Mouse (Mus musculus) left cerebral cortex, adult 8-10 months (tissue): Measurements from ENCODE around the gene Chn2. TPM values are rescaled to one million over a fixed set of nuclear protein-coding genes. Genes with fewer than 3 reads are reported as not detected.

ENCODE experiments used
- DNase-seq, 2 experiments: peaks; one replicate each; pipeline ENCODE4 v3.0.0; 2022; ENCODE audit warnings: low spot score in 2 of 2
- total RNA-seq, 4 experiments: library from RNA; stranded (reverse); gene quantifications; 2 replicates each; pipeline ENCODE4 v1.2.4; 2022

The Chn2 gene
- total RNA-seq, 4 experiments from 2014 or later = 46.0 to 51.8 (median 47.8) TPM

- no peak for DNase-seq
Observed at GRCm38 (mm10) chr6:54197821-54198412, 158.6 kb downstream of the Chn2 start.

DNA sequence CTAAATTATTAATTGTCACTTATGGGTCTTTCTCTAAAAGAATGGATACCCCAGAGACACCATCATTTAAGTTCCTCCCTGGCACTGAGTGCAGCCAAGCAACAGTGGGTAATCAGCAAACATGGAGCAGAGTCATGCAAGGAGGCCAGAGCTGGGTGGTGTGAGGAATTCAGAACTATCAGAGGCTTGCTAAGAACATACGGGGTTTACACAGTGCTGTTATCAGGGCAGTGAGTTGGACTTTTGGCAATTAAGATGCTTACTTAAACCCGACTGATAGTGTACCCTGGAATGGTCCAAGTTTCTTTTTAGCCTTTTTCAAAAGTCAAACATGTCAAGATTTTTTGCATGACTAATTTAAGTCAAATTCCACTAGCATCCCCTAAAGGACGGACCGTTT is 160.2 kb downstream of the Chn2 start:
- DNase-seq = no peak

GRCm38 (mm10) chr6:54200031-54200722 is 160.8 kb downstream of the Chn2 start:
- DNase-seq = no peak

DNA sequence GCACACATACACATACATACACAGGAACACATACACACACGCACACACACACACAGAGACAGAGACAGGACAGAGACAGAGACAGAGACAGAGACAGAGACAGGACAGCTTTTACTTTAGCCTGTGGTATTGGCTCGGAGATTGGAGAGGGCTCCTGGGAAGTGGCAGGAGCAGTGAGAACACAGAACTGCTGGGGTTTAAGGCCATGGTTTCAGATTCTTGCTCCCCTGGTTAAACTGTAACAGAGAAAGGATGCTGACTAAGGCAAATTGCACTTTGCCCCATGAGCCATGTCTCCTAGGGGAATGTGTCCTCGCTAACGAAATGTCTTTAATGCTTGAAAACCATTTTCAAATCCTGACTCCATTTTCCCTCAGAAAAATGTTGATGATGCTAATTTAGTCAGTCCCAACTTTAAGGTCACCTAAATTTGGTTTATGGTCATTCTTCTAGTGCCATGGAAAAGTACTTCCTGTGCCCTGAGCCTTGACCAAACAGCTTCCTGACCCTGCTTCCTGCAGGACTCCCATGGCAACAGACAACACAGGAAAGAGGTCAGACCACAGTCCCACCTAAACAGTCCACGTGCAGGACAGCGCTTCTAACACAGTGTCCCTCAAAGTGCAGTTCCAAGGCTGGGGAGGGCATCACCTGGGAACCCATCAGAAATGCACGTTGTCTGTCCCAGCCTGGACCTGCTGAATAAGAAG is 163.1 kb downstream of the Chn2 start:
- no peak for DNase-seq

- DNase-seq = no peak
Observed at GRCm38 (mm10) chr6:54203316-54203715, 164.0 kb downstream of the Chn2 start.

DNA sequence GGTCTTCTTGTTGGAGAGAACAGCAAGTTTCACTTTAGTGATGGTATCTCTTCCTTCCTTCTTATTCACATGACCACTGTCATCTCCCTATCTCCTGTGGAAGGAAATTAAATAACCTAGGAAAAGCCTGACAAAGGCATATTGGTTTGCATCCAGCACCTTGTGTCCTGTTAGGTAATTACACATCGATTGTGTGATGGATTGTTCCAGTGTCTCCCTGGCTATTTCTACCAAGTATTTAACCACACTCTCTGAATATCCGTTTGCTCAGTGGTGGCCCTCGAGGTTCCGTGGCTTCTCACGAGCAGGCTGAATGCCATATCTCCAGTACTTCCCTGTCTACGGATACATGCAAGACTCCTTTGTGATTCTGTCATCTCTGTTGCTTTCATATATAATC is 164.6 kb downstream of the Chn2 start:
- no peak for DNase-seq

GRCm38 (mm10) chr6:54204931-54205330 is 165.6 kb downstream of the Chn2 start:
- no peak for DNase-seq

DNA sequence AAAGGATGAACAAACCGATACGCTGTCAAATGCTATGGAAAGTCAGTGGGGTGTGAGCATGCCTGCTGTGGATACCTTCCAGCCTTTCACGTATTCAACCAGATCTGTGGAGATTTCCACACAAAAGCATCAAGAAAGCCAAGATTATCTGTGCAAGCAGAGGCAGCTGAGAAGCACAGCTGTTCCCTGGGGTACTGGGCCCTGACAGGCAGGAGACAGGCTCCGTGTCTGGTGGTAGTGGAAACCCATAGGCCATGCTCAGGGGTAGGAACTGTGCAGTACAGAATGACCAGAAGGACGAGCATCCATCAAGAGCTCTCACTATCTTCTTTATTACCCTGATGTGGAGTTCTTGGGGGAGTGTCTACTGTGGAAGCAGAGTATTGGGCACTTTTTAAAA is 166.1 kb downstream of the Chn2 start:
- no peak for DNase-seq

DNA sequence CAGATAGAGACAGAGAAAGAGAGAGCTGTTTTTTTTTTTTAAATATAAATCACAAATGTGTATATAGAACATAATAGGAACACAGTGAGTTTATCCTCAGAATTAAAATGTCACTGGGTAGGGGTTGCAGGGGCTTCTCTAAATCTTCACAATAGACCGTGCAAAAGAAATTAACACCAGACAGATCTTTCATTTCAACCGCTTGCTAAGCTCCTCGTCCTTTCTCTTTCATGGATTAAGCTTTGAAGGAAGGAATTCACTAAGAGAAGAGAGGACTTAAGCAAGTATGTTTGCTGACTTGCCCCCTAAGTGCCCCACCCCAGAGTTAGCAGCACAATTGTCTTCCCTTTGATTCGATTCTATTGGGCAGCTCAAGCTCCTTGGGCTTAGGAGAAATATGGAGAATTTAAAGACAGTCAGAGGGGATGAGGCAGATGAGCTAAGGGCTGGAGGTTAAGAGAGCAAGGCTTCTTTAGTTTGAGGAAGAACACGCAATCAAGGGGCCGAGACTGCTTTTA is 166.9 kb downstream of the Chn2 start:
- no peak for DNase-seq

DNA sequence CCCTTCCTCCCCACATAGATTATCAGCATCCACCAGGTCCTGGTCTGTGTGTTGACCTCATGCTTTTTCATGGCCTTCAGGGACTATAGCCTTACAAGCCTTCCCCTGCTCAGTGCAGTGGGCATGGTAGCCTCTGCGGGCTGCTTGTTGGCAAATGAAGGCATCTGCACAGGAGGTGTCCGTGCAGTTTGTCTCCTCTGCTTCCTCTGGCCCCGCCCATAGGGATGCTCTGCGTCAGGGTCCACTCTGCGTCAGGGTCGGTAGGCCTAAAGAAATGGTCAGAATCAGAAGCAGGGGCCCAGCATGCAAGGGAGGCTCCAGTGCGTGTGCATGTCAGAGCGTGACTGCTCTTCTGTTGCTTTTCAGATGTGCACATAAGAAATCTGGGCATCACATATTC is 169.4 kb downstream of the Chn2 start:
- DNase-seq = no peak

- no peak for DNase-seq
Observed at GRCm38 (mm10) chr6:54210971-54211370, 171.6 kb downstream of the Chn2 start.

DNA sequence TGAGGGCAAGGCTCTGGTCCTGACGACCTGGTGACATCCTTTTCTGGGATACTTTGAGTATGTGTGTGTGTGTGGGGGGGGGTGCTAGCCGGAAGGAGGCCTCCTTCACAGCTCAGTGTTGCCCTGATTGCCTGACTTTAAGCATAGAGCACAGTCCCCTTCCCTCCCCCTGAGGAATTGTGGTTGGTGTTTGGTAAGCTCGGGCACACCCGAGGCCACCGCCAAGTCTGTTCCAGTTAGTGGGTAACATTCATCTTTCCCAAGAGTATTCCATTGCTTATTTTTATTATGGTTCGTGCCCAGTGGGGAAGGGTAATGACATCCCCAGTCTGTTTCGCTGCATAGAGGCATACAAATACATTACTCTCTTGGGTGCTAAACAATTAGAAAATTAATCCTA is 172.6 kb downstream of the Chn2 start:
- no peak for DNase-seq

DNA sequence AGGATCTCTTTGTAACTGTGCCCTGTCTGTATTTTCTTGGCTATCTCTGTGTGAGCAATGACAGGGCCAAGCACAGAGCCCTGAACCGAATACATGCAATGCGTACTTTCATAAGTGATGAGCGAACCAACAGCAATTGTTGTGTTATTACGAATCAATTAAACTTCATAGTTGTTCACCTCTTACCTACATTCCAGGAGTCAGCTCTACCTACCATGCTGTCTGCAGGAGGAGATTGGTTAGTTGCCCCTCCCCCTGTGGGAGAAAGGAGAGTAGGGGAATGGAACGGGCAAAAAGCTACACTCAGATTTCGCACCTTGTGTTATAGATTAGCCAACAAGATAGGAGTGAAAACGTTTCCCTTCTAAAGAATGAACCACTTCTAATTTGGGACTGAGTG is 174.4 kb downstream of the Chn2 start:
- DNase-seq = no peak

GRCm38 (mm10) chr6:54215636-54216035 is 176.3 kb downstream of the Chn2 start:
- DNase-seq = no peak

- DNase-seq = no peak
Observed at GRCm38 (mm10) chr6:54216512-54216911, 177.2 kb downstream of the Chn2 start.

- DNase-seq = no peak
Observed at GRCm38 (mm10) chr6:54220124-54220523, 180.8 kb downstream of the Chn2 start.

- no peak for DNase-seq
Observed at GRCm38 (mm10) chr6:54223529-54223928, 184.2 kb downstream of the Chn2 start.

- DNase-seq = no peak
Observed at GRCm38 (mm10) chr6:54224325-54224724, 185.0 kb downstream of the Chn2 start.

DNA sequence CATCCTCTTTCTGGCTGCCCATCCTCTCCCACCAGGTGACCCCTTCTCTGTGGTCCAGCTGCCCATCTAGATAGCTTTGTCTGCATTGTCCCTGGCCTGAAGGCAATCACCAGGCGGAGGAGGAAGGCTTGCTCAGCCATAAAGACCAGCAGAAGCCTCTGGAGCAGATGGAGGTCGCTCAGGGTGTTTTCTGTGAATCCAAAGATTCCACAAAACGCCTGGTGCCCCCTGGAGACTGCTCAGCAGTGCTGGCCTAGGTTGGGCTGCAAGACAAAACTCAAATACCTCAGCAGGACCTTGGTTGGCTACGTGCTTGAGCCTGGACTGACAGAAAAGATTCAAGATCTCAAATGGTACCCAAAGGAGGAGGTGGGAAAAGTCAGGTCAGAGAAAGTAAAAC is 186.0 kb downstream of the Chn2 start:
- DNase-seq = no peak

DNA sequence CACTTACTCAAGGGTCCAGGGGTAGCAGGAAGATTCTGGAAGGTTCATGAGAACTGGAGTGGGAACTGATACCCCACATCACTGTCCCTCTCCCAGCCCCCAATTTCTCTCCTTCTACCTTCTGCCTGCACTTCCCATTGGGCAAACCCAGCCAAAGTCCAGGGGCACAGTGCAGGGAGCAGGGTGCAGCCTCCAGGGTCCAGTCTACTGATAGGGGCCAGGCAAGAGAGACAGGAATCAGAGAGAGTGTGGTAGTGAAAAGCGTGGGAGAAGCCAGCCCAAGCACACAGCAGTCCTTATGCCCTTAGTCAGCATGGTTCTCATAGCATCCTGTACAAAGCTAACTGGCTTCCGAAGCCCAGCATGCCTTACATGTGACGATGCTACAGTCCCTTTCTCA is 187.7 kb downstream of the Chn2 start:
- no peak for DNase-seq

DNA sequence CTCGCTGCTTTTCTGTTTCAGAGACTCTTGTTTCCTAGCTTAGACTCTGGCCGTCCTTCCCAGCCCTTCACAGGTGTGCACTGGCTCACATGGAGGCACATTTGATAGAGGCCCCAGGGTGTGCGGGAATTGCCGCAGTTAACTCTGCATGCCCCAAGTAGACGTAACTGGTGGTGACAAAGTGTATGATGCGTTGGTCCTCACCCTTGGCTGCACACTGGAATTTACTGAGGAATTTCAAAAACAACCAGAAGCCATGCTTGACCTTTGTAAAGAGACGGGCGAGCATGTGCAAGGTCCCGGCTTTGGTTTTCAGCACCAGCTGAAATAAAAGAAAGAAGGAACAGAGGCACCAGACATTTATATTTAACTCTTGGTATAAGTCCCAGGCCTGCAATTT is 189.1 kb downstream of the Chn2 start:
- no peak for DNase-seq

DNA sequence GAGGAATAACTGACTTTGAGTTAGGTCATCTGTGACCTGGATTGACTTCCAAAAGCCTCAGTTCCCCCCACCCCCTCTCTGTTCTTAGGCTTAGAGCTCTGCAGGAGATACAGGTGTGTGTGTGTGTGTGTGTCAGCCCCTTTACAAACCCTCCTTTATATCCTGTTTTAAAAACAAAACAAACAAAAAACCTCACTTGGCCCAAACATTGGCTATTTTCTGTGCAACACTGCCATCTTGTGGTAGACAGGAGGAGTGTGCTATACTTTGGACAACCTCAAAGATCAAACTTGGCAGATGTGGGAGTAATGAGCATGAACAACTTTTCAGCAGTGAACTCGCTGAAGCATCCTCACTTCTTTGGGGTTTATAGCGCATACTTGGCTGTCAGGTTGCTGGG is 189.5 kb downstream of the Chn2 start:
- DNase-seq = no peak
